Mouse (Mus musculus): ENCODE data around the gene Abi3. TPM values are rescaled to one million over a fixed set of nuclear protein-coding genes. Genes with fewer than 3 reads are reported as not detected.

The Abi3 gene
- total RNA-seq, 1 experiment from 2014 or later = 5.9 TPM

DNA sequence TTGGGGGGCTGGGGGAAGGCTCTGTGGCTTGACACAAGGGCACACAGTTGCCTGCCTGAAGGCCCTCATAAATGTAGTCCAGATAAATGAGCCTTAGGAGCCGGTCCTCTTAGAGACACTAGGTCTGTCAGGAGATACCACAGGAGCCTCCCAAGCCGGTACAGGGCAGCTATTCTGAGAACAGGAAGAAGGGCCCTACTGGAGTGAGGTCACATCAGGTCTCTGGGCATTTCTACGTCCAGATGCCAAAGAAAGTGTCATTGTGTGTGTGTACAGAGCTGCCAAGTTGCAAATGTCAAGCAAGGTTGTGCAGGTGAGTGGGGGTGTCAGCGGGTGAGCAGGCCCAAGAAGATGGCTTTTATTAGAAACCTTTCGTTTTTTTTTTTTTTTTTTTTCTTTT is 46.7 kb downstream of the Abi3 start:
- no peak for ATAC-seq (replicated peaks; ENCODE audit: low read depth, poor library complexity, severe bottlenecking)

DNA sequence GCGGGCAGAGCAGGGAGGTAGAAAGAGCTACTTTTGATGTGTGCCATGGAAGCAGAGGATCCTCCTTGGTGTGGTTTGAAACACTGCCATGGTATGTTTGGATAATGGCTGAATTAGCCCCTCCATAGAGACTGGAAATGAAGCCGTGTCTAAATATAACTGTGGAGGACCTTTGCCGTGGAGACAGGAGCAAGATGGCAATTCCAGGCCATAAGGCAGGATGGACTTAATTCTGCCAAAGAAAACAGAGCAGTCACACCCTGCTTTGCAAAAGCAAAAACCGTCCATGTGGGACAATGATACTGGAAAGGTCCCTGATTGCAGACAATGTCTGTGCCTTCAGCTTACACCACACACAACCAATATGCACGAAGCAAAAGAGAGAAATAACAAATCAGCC is 48.1 kb downstream of the Abi3 start:
- ATAC-seq (replicated peaks; ENCODE audit: low read depth, poor library complexity, severe bottlenecking) = no peak

DNA sequence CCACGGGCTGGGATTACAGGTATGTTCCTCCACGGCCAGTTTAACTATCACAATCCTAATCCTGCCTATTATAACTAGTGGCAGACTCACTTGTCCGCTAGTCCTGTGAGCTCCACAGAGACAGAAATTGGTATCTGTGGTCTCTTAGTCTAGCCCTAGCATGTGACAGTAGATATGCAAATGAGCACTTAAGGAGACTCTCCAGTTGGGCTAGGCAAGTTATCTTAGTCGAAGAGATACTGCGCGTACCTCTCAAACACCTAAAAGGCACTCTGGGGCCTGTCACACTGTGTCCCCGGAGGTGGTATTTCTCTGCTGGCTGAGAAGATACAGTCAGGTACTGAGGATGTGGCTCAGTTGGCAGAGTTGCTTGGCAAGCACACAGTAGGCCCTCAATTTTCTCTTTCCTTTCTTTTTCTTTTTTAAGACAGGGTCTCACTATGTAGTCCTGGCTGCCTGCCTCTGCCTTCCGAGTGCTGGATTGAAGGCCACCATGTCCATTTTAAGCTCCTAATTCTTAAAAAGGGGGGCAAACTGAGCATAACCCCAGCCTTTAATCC is 49.2 kb downstream of the Abi3 start:
- peak; percentile 36; the same call in 1 of the 2 replicates for ATAC-seq (replicated peaks; ENCODE audit: low read depth, poor library complexity, severe bottlenecking)

DNA sequence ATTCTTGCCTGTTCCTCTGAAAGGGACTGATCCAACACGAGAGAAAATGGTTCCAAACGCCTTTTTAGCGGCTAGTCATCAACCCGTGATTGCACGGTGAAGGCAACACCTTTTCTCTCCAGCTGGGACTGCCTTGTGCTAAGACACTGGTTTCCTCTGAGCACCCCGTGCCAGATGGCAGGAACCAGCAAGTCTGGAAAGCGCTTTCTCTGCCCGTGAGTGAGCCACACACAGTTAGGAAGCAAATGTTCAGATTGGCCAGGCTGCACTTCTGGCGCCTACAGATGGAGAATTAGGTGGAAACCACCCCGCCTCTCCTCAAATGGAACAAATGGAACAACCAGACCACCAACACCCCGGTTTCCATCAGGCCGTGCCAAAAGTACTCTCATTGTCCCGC is 50.5 kb downstream of the Abi3 start:
- no peak for ATAC-seq (replicated peaks; ENCODE audit: low read depth, poor library complexity, severe bottlenecking)

- no peak for ATAC-seq (replicated peaks; ENCODE audit: low read depth, poor library complexity, severe bottlenecking)
Observed at GRCm38 (mm10) chr11:95789451-95789891, 52.8 kb downstream of the Abi3 start.

DNA sequence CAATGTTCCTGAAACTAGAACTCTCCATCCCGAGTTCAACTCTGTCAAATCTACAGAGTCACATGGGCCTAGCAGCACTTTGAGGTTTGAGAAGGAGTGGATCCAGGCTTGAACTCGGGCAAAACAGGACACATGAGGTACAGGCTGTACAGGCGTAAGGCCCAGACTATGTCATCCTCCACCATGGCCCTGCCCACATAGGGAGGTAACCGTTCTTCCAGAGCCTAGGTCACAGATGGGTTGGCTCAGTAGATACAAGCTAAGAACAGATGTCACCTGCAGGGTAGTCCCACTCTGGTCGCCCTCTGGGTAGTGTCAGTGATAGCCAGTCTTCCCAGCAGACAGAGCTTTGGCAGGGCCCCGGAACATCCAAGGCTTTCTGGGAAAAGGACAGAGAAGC is 55.8 kb downstream of the Abi3 start:
- no peak for ATAC-seq (replicated peaks; ENCODE audit: low read depth, poor library complexity, severe bottlenecking)

DNA sequence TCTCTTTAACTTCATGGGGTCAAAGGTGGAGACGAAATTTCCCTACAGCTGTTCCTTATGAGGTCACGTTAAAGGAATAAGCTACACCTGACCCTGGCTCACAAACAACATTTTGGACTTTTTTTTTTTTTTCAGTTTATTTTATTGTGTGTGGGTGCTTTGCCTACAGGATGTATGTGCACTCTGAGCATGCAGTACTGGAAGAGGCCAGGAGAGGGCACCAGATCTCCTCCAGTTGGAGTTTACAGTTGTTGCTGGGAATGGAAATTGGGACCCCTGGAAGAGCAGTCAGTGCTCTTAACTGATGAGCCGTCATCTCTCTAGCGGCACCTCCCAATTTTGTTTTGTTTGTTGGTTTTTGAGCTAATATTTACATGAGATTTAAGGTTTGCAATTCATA is 56.6 kb downstream of the Abi3 start:
- ATAC-seq (replicated peaks; ENCODE audit: low read depth, poor library complexity, severe bottlenecking) = no peak

DNA sequence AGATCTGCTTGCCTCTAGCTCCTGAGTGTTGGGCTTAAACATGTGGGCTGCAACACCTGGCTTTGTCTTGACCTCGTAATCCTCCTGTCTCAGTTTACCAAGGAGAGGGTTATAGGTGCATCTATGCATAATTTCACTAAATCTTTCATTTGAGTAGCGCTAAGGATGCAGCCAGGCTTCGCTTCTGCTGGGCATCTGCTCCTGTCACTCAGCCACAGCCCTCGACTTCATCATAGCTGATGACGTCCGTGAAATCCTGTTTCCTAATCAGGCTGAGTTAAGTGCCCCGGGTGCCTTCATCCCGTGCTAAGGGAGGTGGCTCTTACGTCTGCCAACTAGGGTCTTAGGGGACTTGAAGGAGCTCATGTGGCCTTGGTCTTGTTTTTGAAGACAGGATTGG is 58.3 kb downstream of the Abi3 start:
- no peak for ATAC-seq (replicated peaks; ENCODE audit: low read depth, poor library complexity, severe bottlenecking)

GRCm38 (mm10) chr11:95783457-95783856 is 58.8 kb downstream of the Abi3 start:
- no peak for ATAC-seq (replicated peaks; ENCODE audit: low read depth, poor library complexity, severe bottlenecking)

DNA sequence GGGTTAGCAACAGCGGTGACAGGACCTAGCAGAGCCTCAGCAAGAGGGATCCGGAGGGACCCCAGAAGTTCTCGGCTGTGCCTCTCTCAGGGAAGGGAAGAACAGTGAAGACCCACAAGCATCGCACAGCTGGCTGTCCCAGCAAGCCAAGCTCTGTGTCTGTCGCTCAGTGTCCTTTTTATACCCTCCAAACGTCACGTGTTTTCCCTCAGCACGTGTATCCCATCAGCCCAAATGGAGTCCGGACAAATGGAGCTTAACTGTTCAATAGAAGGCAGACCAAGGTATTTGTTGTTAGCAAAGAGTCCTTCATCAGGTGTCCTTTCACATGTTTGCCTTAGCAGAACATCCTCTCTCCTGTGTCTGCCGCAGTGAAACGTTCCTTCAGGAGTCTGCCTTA is 60.7 kb downstream of the Abi3 start:
- no peak for ATAC-seq (replicated peaks; ENCODE audit: low read depth, poor library complexity, severe bottlenecking)

DNA sequence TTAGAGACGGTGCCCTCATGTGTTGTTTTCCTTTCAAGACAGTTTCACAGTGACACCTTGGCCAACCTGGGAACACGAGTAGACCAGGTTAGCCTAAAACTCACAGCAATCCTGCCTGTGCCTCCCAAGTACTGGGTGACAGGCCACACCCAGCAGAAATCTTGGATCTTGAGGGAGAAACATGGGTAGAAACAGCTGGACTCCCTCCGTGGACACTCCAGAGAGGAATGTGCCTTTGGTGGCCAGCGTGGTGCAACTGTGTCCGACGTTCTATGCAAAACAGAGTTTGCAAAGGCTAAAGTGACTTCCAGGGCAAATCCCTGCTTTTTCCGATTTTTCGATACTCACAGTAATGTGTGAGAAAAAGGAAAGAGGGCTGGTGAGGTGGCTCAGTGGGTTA is 61.8 kb downstream of the Abi3 start:
- ATAC-seq (replicated peaks; ENCODE audit: low read depth, poor library complexity, severe bottlenecking) = no peak

Other genes with a start within 250 kb of the Abi3 start
- gene Phb, start 175.5 kb downstream of the Abi3 start, total RNA-seq (2017) = 116 and 119 TPM in 2 replicates
- gene Zfp652, start 129.8 kb downstream of the Abi3 start, total RNA-seq (2017) = 19.7 and 22.2 TPM in 2 replicates
- gene B130006D01Rik, start 118.9 kb downstream of the Abi3 start, total RNA-seq (2017) = 1.5 and 1.6 TPM in 2 replicates
- gene Phospho1, start 18.0 kb downstream of the Abi3 start, total RNA-seq (2017) = 0.37 and 1.4 TPM in 2 replicates
- gene Gngt2, start 5.3 kb downstream of the Abi3 start, total RNA-seq (2017) = 2.6 and 10.2 TPM in 2 replicates
- not detected in 2 replicates for gene B4galnt2, start 72.4 kb upstream of the Abi3 start, total RNA-seq (2017)
- gene Igf2bp1, start 163.5 kb upstream of the Abi3 start, total RNA-seq (2017) = not detected in 2 replicates
- not detected in 2 replicates for gene Gip, start 182.1 kb upstream of the Abi3 start, total RNA-seq (2017)
- gene Snf8, start 192.4 kb upstream of the Abi3 start, total RNA-seq (2017) = 41.2 and 42.4 TPM in 2 replicates
- 12.0 and 20.1 TPM in 2 replicates for gene Ube2z, start 222.9 kb upstream of the Abi3 start, total RNA-seq (2017)
- 110 and 145 TPM in 2 replicates for gene Atp5g1, start 233.2 kb upstream of the Abi3 start, total RNA-seq (2017)